Mouse (Mus musculus) embryonic facial prominence, embryonic 10.5 days (tissue): Measurements from ENCODE around the gene Rnf39. TPM values are rescaled to one million over a fixed set of nuclear protein-coding genes. Genes with fewer than 3 reads are reported as not detected.
A peak's percentile ranks its signal among the peaks of the same experiment; 100 is the strongest.
"Not testable (repeated sequence)": the region's sequence is repeated elsewhere in the genome, so short reads cannot be mapped to it uniquely, and the experiment has no call there.

Experiments used
- DNase-seq: peaks from one replicate; pipeline ENCODE4 v3.0.0-alpha.2; 2017; ENCODE audit warnings: low spot score
- H3K27ac ChIP-seq: fragments of 300-500 bp; sonication (generic); replicated peaks from 2 replicates; pipeline ENCODE4 v1.5.1; 2016; ENCODE audit warnings: mild to moderate bottlenecking
- H3K27me3 ChIP-seq: fragments of 300-500 bp; sonication (generic); replicated peaks from 2 replicates; pipeline ENCODE4 v1.6.1; 2016; ENCODE audit warnings: low read depth, mild to moderate bottlenecking; ENCODE audit not compliant: poor library complexity, severe bottlenecking
- H3K36me3 ChIP-seq: fragments of 300-500 bp; sonication (generic); replicated peaks from 2 replicates; pipeline ENCODE4 v1.6.1; 2016; ENCODE audit warnings: mild to moderate bottlenecking, moderate library complexity
- H3K4me1 ChIP-seq: fragments of 300-500 bp; sonication (generic); 2 replicates; pipeline ENCODE4 v1.6.1; 2016
- H3K4me3 ChIP-seq: fragments of 300-500 bp; sonication (generic); 2 replicates; pipeline ENCODE4 v1.5.1; 2016; ENCODE audit warnings: mild to moderate bottlenecking, moderate library complexity
- H3K9me3 ChIP-seq: fragments of 300-500 bp; sonication (generic); 2 replicates; pipeline ENCODE4 v1.6.1; 2016; ENCODE audit warnings: mild to moderate bottlenecking
- WGBS: fragments of 180-500 bp; shearing (Covaris S2); methylation state at CpG from one replicate; pipeline ENCODE4 v1.1.7; 2016; 5-methylcytosine and 5-hydroxymethylcytosine counted together
- polyA plus RNA-seq: library from polyadenylated mRNA; unstranded; fragments of >200 nt; fragmentation: Nextera tagmentation; extraction: Ambion mirVana; gene quantifications from 2 replicates; pipeline ENCODE4 v1.2.1, GENCODE M21; 2016

Rnf39 gene
- polyA plus RNA-seq, 1 experiment from 2014 or later = not detected

GRCm38 (mm10) chr17:36971172-36971850 lies 28.6 kb downstream of the Rnf39 start:
- WGBS = 92% methylated on average over 6 of the region's 6 CpGs
- no peaks in the 10 kb centered on the region for H3K36me3 ChIP-seq
- DNase-seq = no peak

GRCm38 (mm10) chr17:36972791-36973190 lies 30.1 kb downstream of the Rnf39 start:
- H3K27me3 ChIP-seq = no peaks in the 10 kb centered on the region
- DNase-seq = no peak
- no peaks in the 10 kb centered on the region for H3K4me1 ChIP-seq
- no peak overlapping the region for H3K27ac ChIP-seq
- no peaks in the 10 kb centered on the region for H3K36me3 ChIP-seq
- 82% methylated on average over 3 of the region's 3 CpGs for WGBS
- no peaks in the 10 kb centered on the region for H3K9me3 ChIP-seq
- no peak overlapping the region for H3K4me3 ChIP-seq

More at GRCm38 (mm10) chr17:36971172-36971850, 28.6 kb downstream of the Rnf39 start:
- no peaks in the 10 kb centered on the region for H3K9me3 ChIP-seq
- no peak overlapping the region for H3K27ac ChIP-seq
- no peaks in the 10 kb centered on the region for H3K27me3 ChIP-seq
- no peak overlapping the region for H3K4me3 ChIP-seq
- no peaks in the 10 kb centered on the region for H3K4me1 ChIP-seq

- WGBS = 68% methylated on average over 8 of the region's 8 CpGs
- H3K4me3 ChIP-seq = no peak overlapping the region
- no peaks in the 10 kb centered on the region for H3K36me3 ChIP-seq
Measured at GRCm38 (mm10) chr17:36973271-36973787, 30.6 kb downstream of the Rnf39 start.

GRCm38 (mm10) chr17:36981221-36981813 lies 38.6 kb downstream of the Rnf39 start, which contains the start of gene 2410137M14Rik:
Gene 2410137M14Rik, minus strand, starts transcription at chr17:36981237.
- Histone ChIP-seq H3K4me3 (peak within 1 kb of the TSS; percentile 40), H3K9me3 (no peaks in the 10 kb centered on the region), H3K36me3 (no peaks in the 10 kb centered on the region), H3K4me1 (peaks cover 20% of the 10 kb centered on the region), H3K27ac (peak within 1 kb of the TSS; percentile 57; the same call in 1 of the 2 replicates), H3K27me3 (peaks cover 29% of the 10 kb centered on the region; the same call in 1 of the 2 replicates)
- no peak for DNase-seq
- WGBS = 11% methylated on average over 18 of the region's 18 CpGs

More at GRCm38 (mm10) chr17:36973271-36973787, 30.6 kb downstream of the Rnf39 start:
- Histone ChIP-seq H3K4me1 (no peaks in the 10 kb centered on the region), H3K27ac (no peak overlapping the region), H3K9me3 (no peaks in the 10 kb centered on the region), H3K27me3 (0 out of 2 replicates have a peak, but pooled peaks cover under 1% of the 10 kb centered on the region)
- no peak for DNase-seq

GRCm38 (mm10) chr17:36981845-36982244 lies 39.1 kb downstream of the Rnf39 start:
- Histone ChIP-seq H3K4me3 (peak overlapping the region; percentile 40), H3K27me3 (peaks cover 34% of the 10 kb centered on the region; the same call in 1 of the 2 replicates), H3K36me3 (no peaks in the 10 kb centered on the region), H3K4me1 (peaks cover 20% of the 10 kb centered on the region), H3K27ac (no peak overlapping the region), H3K9me3 (no peaks in the 10 kb centered on the region)
- DNase-seq = peak; percentile 41
- WGBS = 8% methylated on average over 4 of the region's 4 CpGs

GRCm38 (mm10) chr17:36982253-36983155 lies 39.8 kb downstream of the Rnf39 start:
- Histone ChIP-seq H3K27ac (no peak overlapping the region), H3K4me1 (peaks cover 20% of the 10 kb centered on the region), H3K9me3 (no peaks in the 10 kb centered on the region), H3K36me3 (no peaks in the 10 kb centered on the region), H3K27me3 (peaks cover 41% of the 10 kb centered on the region), H3K4me3 (no peak overlapping the region)
- WGBS = 27% methylated on average over 5 of the region's 5 CpGs
- DNase-seq = no peak

- 0 out of 2 replicates have a peak, but pooled peaks cover 6% of the 10 kb centered on the region for H3K4me1 ChIP-seq
- peaks cover 49% of the 10 kb centered on the region for H3K27me3 ChIP-seq
- no peaks in the 10 kb centered on the region for H3K9me3 ChIP-seq
- no peak overlapping the region for H3K27ac ChIP-seq
- no peaks in the 10 kb centered on the region for H3K36me3 ChIP-seq
- WGBS = 5% methylated on average over 24 of the region's 24 CpGs
- no peak for DNase-seq
- H3K4me3 ChIP-seq = peak overlapping the region; percentile 29
Measured at GRCm38 (mm10) chr17:36988475-36988874, 45.8 kb downstream of the Rnf39 start.

GRCm38 (mm10) chr17:36989437-36989836 lies 46.7 kb downstream of the Rnf39 start, which contains the start of gene H2-M5:
Gene H2-M5, minus strand, starts transcription at chr17:36989537.
- Histone ChIP-seq H3K27me3 (peaks cover 49% of the 10 kb centered on the region), H3K4me3 (peak within 1 kb of the TSS; percentile 29), H3K9me3 (no peaks in the 10 kb centered on the region), H3K27ac (no peak within 1 kb of the TSS), H3K4me1 (0 out of 2 replicates have a peak, but pooled peaks cover 6% of the 10 kb centered on the region), H3K36me3 (no peaks in the 10 kb centered on the region)
- DNase-seq = no peak
- WGBS = 15% methylated on average over 5 of the region's 5 CpGs

GRCm38 (mm10) chr17:36990630-36991029 lies 47.9 kb downstream of the Rnf39 start:
- DNase-seq, H3K4me3 ChIP-seq, H3K27ac ChIP-seq, H3K9me3 ChIP-seq, H3K36me3 ChIP-seq, H3K4me1 ChIP-seq: not testable (repeated sequence)
- H3K27me3 ChIP-seq = peaks cover 49% of the 10 kb centered on the region
- 91% methylated on average over 6 of the region's 6 CpGs for WGBS

GRCm38 (mm10) chr17:36992336-36993104 lies 49.8 kb downstream of the Rnf39 start:
- Histone ChIP-seq H3K36me3 (no peaks in the 10 kb centered on the region), H3K4me1 (peaks cover 9% of the 10 kb centered on the region; the same call in 1 of the 2 replicates), H3K4me3 (no peak overlapping the region), H3K27ac (no peak overlapping the region), H3K27me3 (peaks cover 37% of the 10 kb centered on the region), H3K9me3 (no peaks in the 10 kb centered on the region)
- 80% methylated on average over 3 of the region's 3 CpGs for WGBS
- DNase-seq = no peak

- H3K36me3 ChIP-seq = no peaks in the 10 kb centered on the region
- no peak overlapping the region for H3K27ac ChIP-seq
- H3K4me1 ChIP-seq = peaks cover 6% of the 10 kb centered on the region; the same call in 1 of the 2 replicates
- H3K9me3 ChIP-seq = no peaks in the 10 kb centered on the region
- WGBS = 88% methylated on average over 4 of the region's 4 CpGs
- no peak for DNase-seq
- no peak overlapping the region for H3K4me3 ChIP-seq
- H3K27me3 ChIP-seq = peaks cover 23% of the 10 kb centered on the region
Measured at GRCm38 (mm10) chr17:36993770-36994325, 51.1 kb downstream of the Rnf39 start.
